Mouse (Mus musculus): ENCODE measurements around the gene Frat1. TPM values are rescaled to one million over a fixed set of nuclear protein-coding genes. Genes with fewer than 3 reads are reported as not detected.

The Frat1 gene
- polyA plus RNA-seq, 1 experiment from 2014 or later: 2.4 TPM

- ATAC-seq (replicated peaks; ENCODE audit: extremely low read depth, insufficient read depth, low FRiP score): no peak
- H3K4me1 ChIP-seq (ENCODE audit: control insufficient read depth, insufficient read depth, low read length): peaks cover 7% of the 10 kb centered on the region
- no peaks in the 10 kb centered on the region for H3K36me3 ChIP-seq (ENCODE audit: control insufficient read depth, insufficient read depth)
- H3K9ac ChIP-seq (ENCODE audit: low read length): no peak overlapping the region
- no peak overlapping the region for H3K27ac ChIP-seq (ENCODE audit: low read length)
- H3K4me3 ChIP-seq (ENCODE audit: low read length): no peak overlapping the region
- no peak overlapping the region for H3K4me2 ChIP-seq (ENCODE audit: low read depth, low read length)
- no peaks in the 10 kb centered on the region for H3K9me3 ChIP-seq (replicated peaks; ENCODE audit: control insufficient read depth, low read length)
- no peaks in the 10 kb centered on the region for H3K27me3 ChIP-seq (ENCODE audit: control insufficient read depth, insufficient read depth, low read length)
- WGBS: 82% methylated on average over 12 of the region's 12 CpGs
Measured at GRCm38 (mm10) chr19:41796789-41797327, 32.9 kb upstream of the Frat1 start.

DNA sequence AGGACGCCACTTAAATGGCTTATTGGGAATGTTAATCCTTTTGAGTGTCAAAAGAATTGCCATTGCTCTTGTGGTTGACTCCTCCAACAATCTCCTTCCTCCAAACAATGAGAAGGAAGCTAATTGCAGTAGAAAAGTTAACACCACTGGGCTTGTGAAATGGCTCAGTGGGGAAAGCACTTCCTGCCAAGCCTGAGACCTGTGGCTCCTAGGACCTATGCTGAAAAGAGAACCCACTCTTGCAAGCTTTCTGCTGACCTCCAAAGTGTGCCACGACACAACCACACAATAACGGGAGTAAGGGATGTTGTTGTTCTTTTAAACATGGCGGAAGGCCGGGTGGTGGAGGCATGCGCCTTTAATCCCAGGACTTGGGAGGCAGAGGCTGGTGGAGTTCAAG is 32.2 kb upstream of the Frat1 start:
- WGBS: 88% methylated on average over 6 of the region's 6 CpGs

DNA sequence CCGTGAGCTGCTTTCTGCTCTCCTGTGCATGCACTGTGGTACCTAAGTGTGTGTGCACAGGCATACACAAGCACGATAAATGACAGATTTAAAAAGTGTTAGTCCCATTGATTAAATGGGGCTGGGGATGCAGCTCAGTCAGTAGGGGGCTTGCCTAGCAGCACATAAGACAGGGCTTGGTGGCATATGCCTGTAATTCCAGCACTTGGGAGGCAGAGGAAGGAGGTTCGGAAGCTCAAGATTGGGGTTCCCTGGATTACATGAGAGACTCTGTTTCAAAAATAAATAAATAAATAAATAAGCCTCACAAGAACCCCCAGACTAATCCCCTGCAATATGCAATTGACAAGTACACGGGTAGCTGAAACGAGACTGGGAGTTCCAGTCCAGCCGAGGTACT is 29.3 kb upstream of the Frat1 start:
- 44% methylated on average over 6 of the region's 6 CpGs for WGBS
- H3K27ac ChIP-seq (ENCODE audit: low read length): no peak overlapping the region
- no peaks in the 10 kb centered on the region; the same call in 1 of the 2 replicates for H3K9me3 ChIP-seq (replicated peaks; ENCODE audit: control insufficient read depth, low read length)
- H3K27me3 ChIP-seq (ENCODE audit: control insufficient read depth, insufficient read depth, low read length): no peaks in the 10 kb centered on the region
- no peaks in the 10 kb centered on the region for H3K36me3 ChIP-seq (ENCODE audit: control insufficient read depth, insufficient read depth)
- H3K4me3 ChIP-seq (ENCODE audit: low read length): peak overlapping the region; percentile 97
- H3K4me1 ChIP-seq (ENCODE audit: control insufficient read depth, insufficient read depth, low read length): peaks cover 12% of the 10 kb centered on the region
- peak overlapping the region; percentile 93; the same call in 1 of the 2 replicates for H3K9ac ChIP-seq (ENCODE audit: low read length)
- H3K4me2 ChIP-seq (ENCODE audit: low read depth, low read length): peak overlapping the region; percentile 90
- no peak for ATAC-seq (replicated peaks; ENCODE audit: extremely low read depth, insufficient read depth, low FRiP score)

More for the DNA sequence above, 32.2 kb upstream of the Frat1 start:
- peaks cover 12% of the 10 kb centered on the region for H3K4me1 ChIP-seq (ENCODE audit: control insufficient read depth, insufficient read depth, low read length)
- no peak overlapping the region for H3K4me3 ChIP-seq (ENCODE audit: low read length)
- no peak overlapping the region for H3K27ac ChIP-seq (ENCODE audit: low read length)
- no peaks in the 10 kb centered on the region for H3K9me3 ChIP-seq (replicated peaks; ENCODE audit: control insufficient read depth, low read length)
- H3K9ac ChIP-seq (ENCODE audit: low read length): no peak overlapping the region
- no peaks in the 10 kb centered on the region for H3K27me3 ChIP-seq (ENCODE audit: control insufficient read depth, insufficient read depth, low read length)
- no peaks in the 10 kb centered on the region for H3K36me3 ChIP-seq (ENCODE audit: control insufficient read depth, insufficient read depth)
- ATAC-seq (replicated peaks; ENCODE audit: extremely low read depth, insufficient read depth, low FRiP score): no peak
- no peak overlapping the region for H3K4me2 ChIP-seq (ENCODE audit: low read depth, low read length)

DNA sequence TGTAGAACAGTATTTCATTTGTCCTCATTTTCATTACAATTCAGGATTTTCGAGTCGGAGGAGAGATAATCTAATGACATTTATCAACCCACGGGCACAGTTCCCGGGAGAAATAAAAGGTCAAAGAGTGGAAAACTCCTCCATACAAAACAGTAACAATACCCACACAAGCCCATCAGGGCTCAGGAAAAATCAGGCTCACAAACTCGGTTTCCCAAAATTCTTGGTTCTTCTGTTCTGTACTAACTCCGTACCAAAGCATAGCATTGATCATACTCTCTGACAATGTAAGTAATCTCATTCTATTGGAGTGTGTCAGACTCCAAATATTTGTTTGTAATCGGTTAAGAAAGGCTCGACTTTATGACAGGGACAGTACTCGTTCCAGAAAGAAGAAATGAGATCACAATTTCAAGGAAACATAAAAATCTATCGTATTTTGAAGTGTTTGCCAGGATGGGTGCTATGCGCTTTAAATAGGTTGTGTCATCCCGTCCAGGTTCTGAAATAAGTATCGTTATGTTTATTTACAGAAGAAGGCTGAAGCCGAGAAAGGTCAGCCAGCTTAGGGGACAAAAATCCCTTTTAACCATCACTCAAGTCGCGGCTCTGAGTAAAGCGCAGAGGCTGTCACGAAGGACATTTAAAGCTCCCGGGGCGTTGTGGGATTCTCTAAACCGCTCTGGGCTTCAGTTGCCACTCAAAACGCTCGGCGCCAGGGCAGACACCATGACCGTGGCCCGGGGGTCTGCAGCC is 28.6 kb upstream of the Frat1 start:
- 4% methylated on average over 26 of the region's 26 CpGs for WGBS
- Histone ChIP-seq H3K4me3 (ENCODE audit: low read length) (peak overlapping the region; percentile 97), H3K27ac (ENCODE audit: low read length) (peak overlapping the region; percentile 76), H3K27me3 (ENCODE audit: control insufficient read depth, insufficient read depth, low read length) (no peaks in the 10 kb centered on the region), H3K9ac (ENCODE audit: low read length) (peak overlapping the region; percentile 93), H3K9me3 (replicated peaks; ENCODE audit: control insufficient read depth, low read length) (peaks cover 5% of the 10 kb centered on the region), H3K4me1 (ENCODE audit: control insufficient read depth, insufficient read depth, low read length) (peaks cover 12% of the 10 kb centered on the region), H3K36me3 (ENCODE audit: control insufficient read depth, insufficient read depth) (no peaks in the 10 kb centered on the region), H3K4me2 (ENCODE audit: low read depth, low read length) (peak overlapping the region; percentile 90)
- ATAC-seq (replicated peaks; ENCODE audit: extremely low read depth, insufficient read depth, low FRiP score): no peak

DNA sequence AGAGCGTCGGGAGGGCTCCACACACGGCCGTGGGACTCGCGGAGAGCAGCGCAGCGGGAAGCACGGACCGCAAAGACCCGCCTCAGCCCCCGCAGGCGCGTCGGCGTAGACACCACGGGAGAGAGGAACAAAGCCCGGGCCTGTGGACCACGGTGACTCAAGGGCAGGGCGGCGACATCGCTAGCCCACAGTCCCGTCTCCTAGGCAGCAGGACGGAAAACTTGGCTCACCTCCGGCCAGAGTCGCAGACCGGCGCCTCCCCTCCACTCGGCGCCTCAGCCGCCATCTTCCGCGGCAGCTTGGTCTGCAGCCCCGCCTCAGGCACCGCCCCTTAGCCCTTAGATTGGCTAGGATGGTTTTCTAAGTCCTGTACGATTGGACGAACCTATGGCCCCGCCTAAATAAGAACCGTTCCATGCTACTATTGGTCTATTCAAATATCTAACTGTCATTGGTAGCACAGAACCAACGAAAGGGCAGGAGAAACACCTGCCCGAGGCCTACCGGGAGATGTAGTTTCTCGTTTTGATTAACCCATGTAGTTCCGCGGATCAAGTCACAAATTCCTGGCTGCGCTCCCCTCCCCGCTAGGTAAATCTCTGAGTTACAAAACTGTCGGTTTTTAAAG is 27.9 kb upstream of the Frat1 start, which contains the start of gene Arhgap19:
Gene Arhgap19, minus strand, starts transcription at position 306 of the 628 bp plus-strand sequence.
- peak within 1 kb of the TSS; percentile 90 for H3K4me2 ChIP-seq (ENCODE audit: low read depth, low read length)
- under 1% methylated on average over 48 of the region's 48 CpGs for WGBS
- peak within 1 kb of the TSS; percentile 76 for H3K27ac ChIP-seq (ENCODE audit: low read length)
- H3K9ac ChIP-seq (ENCODE audit: low read length): peak within 1 kb of the TSS; percentile 93
- H3K36me3 ChIP-seq (ENCODE audit: control insufficient read depth, insufficient read depth): no peaks in the 10 kb centered on the region
- peaks cover 12% of the 10 kb centered on the region for H3K4me1 ChIP-seq (ENCODE audit: control insufficient read depth, insufficient read depth, low read length)
- H3K4me3 ChIP-seq (ENCODE audit: low read length): peak within 1 kb of the TSS; percentile 97
- ATAC-seq (replicated peaks; ENCODE audit: extremely low read depth, insufficient read depth, low FRiP score): peak; percentile 100
- H3K9me3 ChIP-seq (replicated peaks; ENCODE audit: control insufficient read depth, low read length): peaks cover 5% of the 10 kb centered on the region
- H3K27me3 ChIP-seq (ENCODE audit: control insufficient read depth, insufficient read depth, low read length): no peaks in the 10 kb centered on the region

GRCm38 (mm10) chr19:41803322-41803721 is 26.4 kb upstream of the Frat1 start:
- Histone ChIP-seq H3K4me1 (ENCODE audit: control insufficient read depth, insufficient read depth, low read length) (peaks cover 12% of the 10 kb centered on the region), H3K4me2 (ENCODE audit: low read depth, low read length) (no peak overlapping the region), H3K36me3 (ENCODE audit: control insufficient read depth, insufficient read depth) (no peaks in the 10 kb centered on the region), H3K27me3 (ENCODE audit: control insufficient read depth, insufficient read depth, low read length) (no peaks in the 10 kb centered on the region), H3K4me3 (ENCODE audit: low read length) (no peak overlapping the region), H3K9me3 (replicated peaks; ENCODE audit: control insufficient read depth, low read length) (peaks cover 5% of the 10 kb centered on the region), H3K9ac (ENCODE audit: low read length) (no peak overlapping the region), H3K27ac (ENCODE audit: low read length) (no peak overlapping the region)
- ATAC-seq (replicated peaks; ENCODE audit: extremely low read depth, insufficient read depth, low FRiP score): no peak
- 50% methylated on average over 7 of the region's 7 CpGs for WGBS

DNA sequence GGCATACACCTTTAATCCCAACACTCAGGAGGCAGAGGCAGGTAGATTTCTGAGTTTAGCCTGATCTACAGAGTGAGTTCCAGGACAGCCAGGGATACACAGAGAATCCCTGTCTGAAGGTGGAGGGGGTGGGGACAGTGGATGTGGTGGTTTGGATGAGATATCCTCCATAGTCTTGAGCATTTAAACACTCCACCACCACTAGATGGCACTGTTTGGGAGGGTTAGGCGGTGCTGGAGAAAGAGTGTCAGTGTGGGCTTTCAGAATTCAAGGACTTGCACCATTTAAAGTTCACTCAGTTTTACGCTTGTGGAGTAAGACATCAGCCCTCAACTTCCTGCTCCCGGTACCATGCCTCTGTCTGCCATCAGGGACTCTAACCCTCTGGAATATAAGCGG is 23.9 kb upstream of the Frat1 start:
- ATAC-seq (replicated peaks; ENCODE audit: extremely low read depth, insufficient read depth, low FRiP score): no peak
- Histone ChIP-seq H3K36me3 (ENCODE audit: control insufficient read depth, insufficient read depth) (no peaks in the 10 kb centered on the region), H3K4me3 (ENCODE audit: low read length) (no peak overlapping the region), H3K9me3 (replicated peaks; ENCODE audit: control insufficient read depth, low read length) (peaks cover 5% of the 10 kb centered on the region), H3K4me2 (ENCODE audit: low read depth, low read length) (no peak overlapping the region), H3K9ac (ENCODE audit: low read length) (no peak overlapping the region), H3K27me3 (ENCODE audit: control insufficient read depth, insufficient read depth, low read length) (no peaks in the 10 kb centered on the region), H3K4me1 (ENCODE audit: control insufficient read depth, insufficient read depth, low read length) (peaks cover 5% of the 10 kb centered on the region), H3K27ac (ENCODE audit: low read length) (no peak overlapping the region)
- WGBS: 88% methylated on average over 4 of the region's 4 CpGs

DNA sequence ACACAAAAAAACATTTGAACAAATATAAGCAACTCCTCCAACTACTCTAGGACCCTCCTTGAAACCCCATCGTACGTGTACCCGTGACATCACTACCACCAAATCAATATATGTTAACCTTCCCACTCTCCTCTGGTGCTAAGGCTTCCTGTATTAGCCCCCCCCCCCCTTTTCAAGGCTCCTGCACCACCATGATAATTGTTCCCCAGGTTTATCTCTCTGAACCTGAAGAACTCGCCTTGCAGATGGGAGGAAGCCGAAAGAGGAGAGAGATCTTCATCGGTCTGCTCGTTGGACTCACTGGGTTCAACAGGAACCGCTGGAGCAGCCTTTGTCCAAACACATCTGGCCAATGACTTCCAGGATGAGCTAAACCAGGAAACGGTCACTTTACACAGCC is 22.3 kb upstream of the Frat1 start:
- no peak for ATAC-seq (replicated peaks; ENCODE audit: extremely low read depth, insufficient read depth, low FRiP score)
- Histone ChIP-seq H3K4me3 (ENCODE audit: low read length) (no peak overlapping the region), H3K4me2 (ENCODE audit: low read depth, low read length) (no peak overlapping the region), H3K36me3 (ENCODE audit: control insufficient read depth, insufficient read depth) (no peaks in the 10 kb centered on the region), H3K9ac (ENCODE audit: low read length) (no peak overlapping the region), H3K27ac (ENCODE audit: low read length) (no peak overlapping the region), H3K9me3 (replicated peaks; ENCODE audit: control insufficient read depth, low read length) (peaks cover 5% of the 10 kb centered on the region), H3K27me3 (ENCODE audit: control insufficient read depth, insufficient read depth, low read length) (no peaks in the 10 kb centered on the region), H3K4me1 (ENCODE audit: control insufficient read depth, insufficient read depth, low read length) (peaks cover under 1% of the 10 kb centered on the region)
- WGBS: 78% methylated on average over 9 of the region's 9 CpGs

GRCm38 (mm10) chr19:41808104-41808634 is 21.6 kb upstream of the Frat1 start:
- no peak overlapping the region for H3K9ac ChIP-seq (ENCODE audit: low read length)
- no peak overlapping the region for H3K27ac ChIP-seq (ENCODE audit: low read length)
- no peak overlapping the region for H3K4me2 ChIP-seq (ENCODE audit: low read depth, low read length)
- no peak overlapping the region for H3K4me3 ChIP-seq (ENCODE audit: low read length)
- no peak for ATAC-seq (replicated peaks; ENCODE audit: extremely low read depth, insufficient read depth, low FRiP score)
- H3K4me1 ChIP-seq (ENCODE audit: control insufficient read depth, insufficient read depth, low read length): no peaks in the 10 kb centered on the region
- peaks cover 5% of the 10 kb centered on the region for H3K9me3 ChIP-seq (replicated peaks; ENCODE audit: control insufficient read depth, low read length)
- no peaks in the 10 kb centered on the region for H3K27me3 ChIP-seq (ENCODE audit: control insufficient read depth, insufficient read depth, low read length)
- H3K36me3 ChIP-seq (ENCODE audit: control insufficient read depth, insufficient read depth): no peaks in the 10 kb centered on the region
- WGBS: 73% methylated on average over 8 of the region's 8 CpGs

All from heart, embryonic 16.5 days (tissue).